Mouse (Mus musculus) embryo, embryonic 10 days (tissue): ENCODE data around the gene Trrap.

Experiments used
- DNase-seq: peaks from one replicate; pipeline ENCODE4 v3.0.0-alpha.2; 2015; ENCODE audit warnings: low spot score

Gene Trrap

GRCm38 (mm10) chr5:144872326-144872725 is 104.8 kb downstream of the Trrap start:
- peak; percentile 36 for DNase-seq

- DNase-seq: no peak
These were observed 105.3 kb downstream of the Trrap start for GRCm38 (mm10) chr5:144872867-144873266.

DNA sequence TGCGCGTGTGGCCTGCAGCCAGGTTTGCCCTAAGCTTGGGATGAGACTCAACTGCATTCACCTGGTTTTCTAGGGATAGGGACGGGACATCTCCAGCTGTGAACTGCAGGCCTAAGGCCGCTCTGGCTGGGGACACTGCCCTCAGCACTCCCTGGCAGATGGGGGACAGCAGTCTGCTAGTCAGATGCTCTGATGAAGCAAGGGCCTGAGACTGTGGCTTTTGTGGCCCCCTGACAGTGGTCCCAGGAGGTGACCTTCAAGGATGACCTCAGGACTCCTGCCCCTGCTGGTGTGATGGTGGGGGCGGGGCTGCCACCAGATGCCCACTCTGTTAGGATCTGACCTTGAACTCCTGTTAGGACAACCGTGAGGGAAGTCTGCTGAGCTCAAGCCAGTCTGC is 107.7 kb downstream of the Trrap start:
- DNase-seq: no peak

DNA sequence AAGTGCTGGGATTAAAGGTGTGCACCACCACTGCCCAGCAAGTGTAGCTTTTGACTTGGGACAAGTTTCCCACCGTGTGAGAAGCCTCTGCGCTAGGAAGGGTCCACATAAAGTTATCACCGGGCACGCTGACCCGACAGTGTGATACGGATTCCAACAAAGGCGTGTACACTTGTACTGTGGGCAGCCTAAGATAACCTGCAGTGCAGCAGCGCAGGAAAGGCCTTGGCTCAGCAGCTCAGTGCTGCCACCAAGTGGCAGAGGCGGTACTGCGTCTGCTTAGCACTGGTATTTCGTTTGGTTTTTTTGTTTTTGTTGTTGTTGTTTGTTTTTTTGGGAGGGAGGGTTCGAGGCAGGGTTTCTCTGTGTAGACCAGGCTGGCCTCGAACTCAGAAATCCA is 108.4 kb downstream of the Trrap start:
- peak; percentile 84 for DNase-seq

DNA sequence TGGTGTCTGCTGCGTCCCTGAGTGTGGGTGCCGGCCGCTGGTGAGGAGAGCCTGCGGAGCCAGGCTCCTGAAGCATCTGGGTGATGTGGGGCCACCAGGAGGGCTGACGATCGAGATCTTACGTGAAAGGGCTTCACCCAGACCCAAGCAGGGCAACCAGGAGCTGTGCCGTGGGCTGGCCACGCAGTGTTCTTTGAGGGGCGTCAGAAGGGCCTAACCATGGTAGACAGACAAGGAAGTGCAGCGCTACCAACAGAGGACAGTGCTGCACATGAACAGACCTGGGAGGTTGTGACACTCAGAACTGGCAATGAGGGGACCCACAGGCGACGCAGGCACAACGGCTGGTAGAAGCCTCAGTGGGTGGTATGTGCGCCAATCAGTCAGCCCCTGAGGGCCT is 109.5 kb downstream of the Trrap start:
- no peak for DNase-seq

- no peak for DNase-seq
These were observed 114.3 kb downstream of the Trrap start for GRCm38 (mm10) chr5:144881670-144882399.

DNA sequence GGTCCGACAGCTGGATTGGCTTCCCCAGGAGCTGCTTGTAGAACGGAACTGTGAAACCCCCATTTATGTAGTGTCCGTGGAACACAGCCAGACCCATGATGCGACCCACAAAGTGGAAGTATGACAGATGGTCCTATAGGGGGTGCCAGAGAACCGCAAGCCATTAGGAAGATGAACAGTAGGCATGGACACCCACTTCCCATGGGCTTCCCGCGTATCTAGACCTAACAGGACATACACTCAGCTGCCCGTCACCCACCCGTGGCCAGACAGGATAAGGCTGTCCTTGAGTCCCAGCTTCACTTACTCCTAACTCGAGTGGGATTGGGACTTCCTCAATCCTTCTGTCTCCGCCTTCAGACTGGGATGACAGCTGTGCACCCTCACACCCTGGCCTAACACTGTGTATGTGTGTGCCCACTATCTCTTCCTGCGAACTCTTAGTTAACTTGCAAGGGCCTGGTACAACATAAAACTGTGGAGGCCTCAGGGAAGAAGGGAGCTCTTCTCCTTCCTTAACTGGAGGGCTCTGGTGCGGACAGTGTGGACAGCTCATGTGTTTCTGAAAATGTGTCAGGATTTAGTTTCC is 117.2 kb downstream of the Trrap start:
- peak; percentile 20 for DNase-seq

- no peak for DNase-seq
These were observed 118.6 kb downstream of the Trrap start for GRCm38 (mm10) chr5:144885968-144886650.

DNA sequence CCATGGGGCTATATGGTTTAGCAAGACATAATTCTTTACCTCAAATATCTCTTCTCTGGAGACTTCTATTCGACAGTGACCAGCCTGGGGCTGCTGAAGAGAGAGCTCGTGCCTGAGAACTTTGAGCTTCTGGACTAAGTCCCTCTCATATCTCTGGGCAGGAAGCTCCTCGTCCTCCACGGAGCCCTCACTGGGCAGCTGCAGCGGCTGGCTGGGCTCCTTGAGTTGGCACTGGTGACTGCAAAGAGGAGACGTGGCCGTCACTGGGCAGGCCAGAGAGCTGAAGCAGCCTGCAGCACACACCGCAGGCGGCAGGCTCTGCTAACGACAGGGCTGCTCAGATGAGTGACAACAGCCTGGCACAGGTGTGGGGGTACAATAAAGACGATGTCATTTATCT is 123.7 kb downstream of the Trrap start:
- DNase-seq: no peak

DNA sequence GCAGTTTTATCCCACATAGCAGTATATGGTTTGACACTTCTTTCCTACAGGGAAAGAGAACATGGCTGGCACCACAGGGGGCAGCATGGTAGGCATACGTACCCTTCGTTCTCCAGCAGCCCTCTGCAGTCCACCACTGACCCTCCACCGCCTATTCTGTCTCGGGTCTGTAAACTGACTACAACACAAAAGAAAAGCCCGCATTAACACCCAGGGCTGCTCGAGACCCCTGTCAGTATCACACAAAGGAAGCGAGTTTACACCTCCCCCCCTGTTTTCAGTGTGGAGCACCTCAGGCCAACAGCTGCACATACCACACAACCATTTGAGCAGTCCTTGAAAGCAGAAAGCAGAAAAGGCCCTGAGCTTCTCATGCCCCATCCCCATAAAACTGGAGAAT is 130.3 kb downstream of the Trrap start:
- DNase-seq: no peak

DNA sequence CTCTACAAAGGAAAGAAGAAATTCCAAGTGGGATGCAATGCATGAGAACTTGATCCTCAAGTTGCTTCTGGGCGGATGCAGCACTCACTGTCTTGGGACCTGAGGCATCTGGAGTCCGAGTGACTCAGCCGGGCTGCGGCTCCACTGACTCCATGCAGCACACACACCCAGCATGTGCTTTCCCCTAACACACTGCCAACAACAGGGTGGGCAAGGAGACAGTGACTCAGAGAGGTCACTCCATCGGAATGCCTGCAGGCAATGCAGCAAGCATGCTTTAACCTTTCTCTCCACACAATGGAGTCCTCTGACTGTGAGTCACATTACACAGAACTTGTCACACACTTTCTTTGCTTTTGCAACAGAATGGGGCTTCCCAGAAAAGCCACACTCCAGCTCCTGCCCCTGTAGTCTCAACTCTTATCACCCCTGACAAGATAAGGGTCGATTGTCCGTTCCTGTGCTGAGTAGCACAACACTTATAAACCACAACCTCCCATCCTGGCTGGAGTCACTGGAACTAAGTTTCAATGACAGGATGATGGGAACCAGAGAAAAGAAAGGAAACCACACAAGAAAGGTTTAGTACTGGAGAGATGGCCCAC is 131.0 kb downstream of the Trrap start:
- peak; percentile 39 for DNase-seq

GRCm38 (mm10) chr5:144901035-144901434 is 133.5 kb downstream of the Trrap start:
- DNase-seq: no peak

DNA sequence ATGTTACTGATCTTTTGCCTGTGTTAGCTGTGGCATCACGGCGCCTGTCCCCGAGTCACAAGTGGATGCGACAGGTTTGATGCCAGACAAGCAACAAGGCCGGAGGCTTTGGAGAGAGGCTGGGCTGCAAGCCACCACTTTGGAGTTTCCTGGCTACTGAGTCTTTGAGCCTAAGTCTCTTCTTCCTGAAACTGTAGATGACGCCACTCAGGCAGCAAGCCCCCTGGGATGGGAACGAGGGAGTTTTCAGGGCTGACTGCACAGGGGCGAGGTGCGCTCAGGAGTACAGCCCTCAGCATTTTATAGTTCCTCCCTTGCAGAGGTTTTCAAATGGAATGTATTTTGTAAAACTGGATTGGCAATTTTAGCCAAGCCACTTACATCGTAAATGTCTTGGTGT is 134.3 kb downstream of the Trrap start:
- DNase-seq: no peak

DNA sequence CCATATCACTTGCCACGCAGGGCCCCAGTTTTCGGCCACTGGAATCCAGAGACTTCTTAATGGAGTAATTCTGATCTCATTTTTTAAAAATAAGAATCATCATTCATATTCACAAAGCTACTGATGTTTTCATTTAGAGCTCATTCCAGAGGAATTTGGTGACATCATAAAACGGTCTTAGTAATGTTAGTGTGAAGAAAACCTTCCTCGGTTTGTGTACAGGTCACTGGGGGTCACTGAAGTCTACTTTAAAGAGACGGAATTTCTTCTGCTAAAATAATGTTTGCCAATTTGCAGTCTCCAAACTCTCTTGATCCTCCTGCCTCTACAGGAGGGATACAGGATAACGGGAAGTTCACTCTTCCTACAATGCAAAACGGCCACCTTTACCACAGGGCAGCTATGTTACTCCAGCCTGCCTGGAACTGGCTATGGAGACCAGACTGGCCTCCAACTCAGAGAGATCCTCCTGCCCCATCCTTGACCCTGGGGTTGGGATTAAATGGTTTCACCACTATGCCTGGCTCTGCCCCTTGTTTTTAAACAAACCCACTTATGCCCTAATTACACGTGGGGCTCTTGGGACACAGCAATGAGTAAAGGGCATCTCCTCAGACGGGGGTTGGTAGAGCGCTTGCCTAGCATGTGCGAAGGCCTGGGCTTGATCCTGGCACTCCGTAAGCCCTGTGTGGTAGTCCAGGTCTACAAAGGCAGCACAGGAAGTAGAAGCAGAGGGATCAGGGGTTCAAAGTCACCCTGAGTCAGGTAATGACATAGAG is 137.0 kb downstream of the Trrap start:
- no peak for DNase-seq

DNA sequence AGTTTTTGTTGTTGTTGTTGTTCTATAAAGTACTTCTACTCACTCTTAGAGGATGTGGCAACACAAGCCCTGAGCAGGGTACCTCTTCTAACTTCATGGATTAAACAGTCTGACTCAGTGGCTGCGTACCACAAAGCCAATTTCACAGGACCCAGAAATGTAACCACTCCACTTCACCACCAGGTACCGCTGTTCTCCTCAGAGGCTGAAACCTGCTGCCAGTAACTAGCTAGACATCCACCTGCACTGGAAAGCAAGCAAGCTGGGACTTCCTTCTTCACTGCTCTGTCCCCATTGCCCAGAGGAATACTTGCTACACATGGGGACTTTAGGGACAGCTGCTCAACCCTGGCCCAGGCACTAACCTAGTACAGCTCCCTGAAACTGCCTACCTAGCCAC is 140.1 kb downstream of the Trrap start:
- DNase-seq: no peak
